ENCODE assay signal across 9 mouse cellular contexts in genomic region chr3:108423844-108424801, GRCm38 (mm10). TPM values are rescaled to one million over a fixed set of nuclear protein-coding genes. Genes with fewer than 3 reads are reported as not detected.
DNase-seq lines count a peak whose midpoint lies in the region; ATAC-seq and TF ChIP-seq lines count a peak whose summit lies in the region.
"Had no signal": no experiment of that assay in that cellular context is flagged by ENCODE, and none has a peak within 500 bp of the region (broad histone marks: within the 10 kb centered on the region; RNA-seq: fewer than 3 reads in every experiment).

No protein-coding gene starts in this region.

- H3K36me3 ChIP-seq in intestine, postnatal 0 days (ENCODE audit: control insufficient read depth, insufficient read depth) = peaks cover 35% of the 10 kb centered on the region
- peaks cover 42% of the 10 kb centered on the region for H3K36me3 ChIP-seq in liver, embryonic 15.5 days (replicated peaks)
- peaks cover 41% of the 10 kb centered on the region for H3K36me3 ChIP-seq in neural tube, embryonic 15.5 days

- H3K4me2 ChIP-seq in intestine, postnatal 0 days (replicated peaks; ENCODE audit: low read depth) = no peak overlapping the region; the same call in 1 of the 2 replicates
- H3K4me2 ChIP-seq in liver, embryonic 15.5 days = no peak overlapping the region
- H3K4me2 ChIP-seq in neural tube, embryonic 15.5 days = peak overlapping the region; percentile 52

- peaks cover 6% of the 10 kb centered on the region; the same call in 1 of the 2 replicates for H3K4me1 ChIP-seq in cerebellum, adult 2 months (ENCODE audit: control insufficient read depth, insufficient read depth, low read length)
- no peaks in the 10 kb centered on the region for H3K4me1 ChIP-seq in intestine, postnatal 0 days (replicated peaks; ENCODE audit: control insufficient read depth, insufficient read depth, low read length)
- H3K4me1 ChIP-seq in liver, embryonic 15.5 days (replicated peaks) = peaks cover 8% of the 10 kb centered on the region; the same call in 1 of the 2 replicates
- peaks cover 34% of the 10 kb centered on the region for H3K4me1 ChIP-seq in neural tube, embryonic 15.5 days

- no peaks in the 10 kb centered on the region for H3K27me3 ChIP-seq in cerebellum, adult 2 months (ENCODE audit: control insufficient read depth, insufficient read depth, low read length)
- no peaks in the 10 kb centered on the region for H3K27me3 ChIP-seq in intestine, postnatal 0 days (replicated peaks; ENCODE audit: control insufficient read depth, insufficient read depth, low read length)
- H3K27me3 ChIP-seq in liver, embryonic 15.5 days = no peaks in the 10 kb centered on the region
- H3K27me3 ChIP-seq in neural tube, embryonic 15.5 days (replicated peaks) = no peaks in the 10 kb centered on the region

- peak overlapping the region; percentile 54 for H3K4me3 ChIP-seq in cerebellum, adult 2 months (replicated peaks; ENCODE audit: insufficient read depth, low read depth, low read length)
- H3K4me3 ChIP-seq in intestine, postnatal 0 days (ENCODE audit: low read depth, low read length) = no peak overlapping the region
- H3K4me3 ChIP-seq in liver, embryonic 15.5 days (replicated peaks) = no peak overlapping the region
- H3K4me3 ChIP-seq in neural tube, embryonic 15.5 days (replicated peaks) = peak overlapping the region; percentile 24; the same call in 1 of the 2 replicates

- DNase-seq in left cerebral cortex, adult 11 months (ENCODE audit: low spot score) = peak; percentile 62
- DNase-seq in left cerebral cortex, postnatal 36 days (ENCODE audit: low spot score in 2 of 2) = no peak
- peak; percentile 68 to 78 for DNase-seq in cerebellum, adult 2 months
- DNase-seq in spleen, postnatal 10 days (ENCODE audit: low spot score in 2 of 2) = no peak

- 11% methylated on average over 11 of the region's 11 CpGs for WGBS in cerebellum, adult 2 months
- WGBS in intestine, postnatal 0 days = 26% methylated on average over 11 of the region's 11 CpGs
- 26% methylated on average over 11 of the region's 11 CpGs for WGBS in liver, embryonic 15.5 days (ENCODE audit: insufficient replicate concordance)
- 16% methylated on average over 11 of the region's 11 CpGs for WGBS in neural tube, embryonic 15.5 days

- intact Hi-C loops in left cerebral cortex, postnatal 36 days (cut with DNase I) = no loop called here

- no peak for TF ChIP-seq POLR2A in cerebellum, adult 2 months (IDR thresholded peaks at IDR 0.05; ENCODE audit: borderline replicate concordance, insufficient read depth, low read length)

- no peak overlapping the region for H3K9ac ChIP-seq in intestine, postnatal 0 days (ENCODE audit: low read depth, low read length)
- no peak overlapping the region for H3K9ac ChIP-seq in liver, embryonic 15.5 days
- peak overlapping the region; percentile 38; the same call in 1 of the 2 replicates for H3K9ac ChIP-seq in neural tube, embryonic 15.5 days (replicated peaks)

- ATAC-seq in granulocyte monocyte progenitor cell, adult 5-6 weeks (replicated peaks; ENCODE audit: poor library complexity, severe bottlenecking) = peak; percentile 49
- peak; percentile 35; the same call in 1 of the 2 replicates for ATAC-seq in intestine, postnatal 0 days
- ATAC-seq in liver, embryonic 15.5 days (ENCODE audit: insufficient read depth) = 0 out of 2 replicates have a peak, but pooled peaks have one; percentile 7
- ATAC-seq in neural tube, embryonic 15.5 days (ENCODE audit: low FRiP score) = peak; percentile 83

- H3K27ac ChIP-seq in cerebellum, adult 2 months (ENCODE audit: insufficient read depth, low read length) = no peak overlapping the region
- H3K27ac ChIP-seq in intestine, postnatal 0 days (ENCODE audit: low read depth, low read length) = no peak overlapping the region
- no peak overlapping the region for H3K27ac ChIP-seq in liver, embryonic 15.5 days (replicated peaks)
- H3K27ac ChIP-seq in neural tube, embryonic 15.5 days (replicated peaks) = peak overlapping the region; percentile 60

- no peaks in the 10 kb centered on the region for H3K9me3 ChIP-seq in intestine, postnatal 0 days (ENCODE audit: control insufficient read depth)
- H3K9me3 ChIP-seq in liver, embryonic 15.5 days (replicated peaks) = no peaks in the 10 kb centered on the region
- H3K9me3 ChIP-seq in neural tube, embryonic 15.5 days (replicated peaks) = no peaks in the 10 kb centered on the region

- no peak for TF ChIP-seq CTCF in cerebellum, adult 2 months (IDR thresholded peaks at IDR 0.05; ENCODE audit: borderline replicate concordance, insufficient read depth, low read depth, low read length)
- no peak for TF ChIP-seq CTCF in intestine, postnatal 0 days (IDR thresholded peaks at IDR 0.05; ENCODE audit: low read depth)

RNA-seq across cellular contexts. Expression of gene Celsr2, which starts 8.8 kb away (rescaled TPM):
- 100 to 1,000 TPM; 168 to 174 TPM for total RNA-seq in left cerebral cortex, postnatal 36 days (2021)
- 57.4 and 58.2 TPM in 2 replicates for polyA plus RNA-seq in cerebellum, adult 2 months (2012; rRNA removed)
- total RNA-seq in granulocyte monocyte progenitor cell, adult 5-6 weeks (2014; fragmentation: Nextera tagmentation) = 0.58 and 2.5 TPM in 2 replicates
- total RNA-seq in granulocyte monocyte progenitor cell, adult 5-6 weeks (2017) = 0.04 and 0.15 TPM in 2 replicates
- polyA plus RNA-seq in intestine, postnatal 0 days (2015; fragmentation: Nextera tagmentation; extraction: Ambion mirVana) = 0.50 and 1.4 TPM in 2 replicates
- 0.24 and 0.36 TPM in 2 replicates for polyA plus RNA-seq in liver, embryonic 15.5 days (2015; fragmentation: Nextera tagmentation; extraction: Ambion mirVana)
- 34.4 and 35.0 TPM in 2 replicates for polyA plus RNA-seq in neural tube, embryonic 15.5 days (2015; fragmentation: Nextera tagmentation; extraction: Ambion mirVana)

RNA-seq across cellular contexts. Expression of gene Sars, which starts 20.9 kb away (rescaled TPM):
- total RNA-seq in left cerebral cortex, postnatal 36 days (2021) = 100 to 1,000 TPM; 202 to 231 TPM
- polyA plus RNA-seq in cerebellum, adult 2 months (2012; rRNA removed) = 214 and 228 TPM in 2 replicates
- 30.9 and 36.2 TPM in 2 replicates for total RNA-seq in granulocyte monocyte progenitor cell, adult 5-6 weeks (2014; fragmentation: Nextera tagmentation)
- 196 and 259 TPM in 2 replicates for total RNA-seq in granulocyte monocyte progenitor cell, adult 5-6 weeks (2017)
- polyA plus RNA-seq in intestine, postnatal 0 days (2015; fragmentation: Nextera tagmentation; extraction: Ambion mirVana) = 99.5 and 106 TPM in 2 replicates
- 72.2 and 79.6 TPM in 2 replicates for polyA plus RNA-seq in liver, embryonic 15.5 days (2015; fragmentation: Nextera tagmentation; extraction: Ambion mirVana)
- 206 and 219 TPM in 2 replicates for polyA plus RNA-seq in neural tube, embryonic 15.5 days (2015; fragmentation: Nextera tagmentation; extraction: Ambion mirVana)

RNA-seq across cellular contexts. Expression of gene Psrc1, which starts 40.5 kb away (rescaled TPM):
- total RNA-seq in left cerebral cortex, postnatal 36 days (2021) = 10 to 100 TPM; 12.9 to 18.3 TPM
- polyA plus RNA-seq in cerebellum, adult 2 months (2012; rRNA removed) = 0.21 and 0.28 TPM in 2 replicates
- total RNA-seq in granulocyte monocyte progenitor cell, adult 5-6 weeks (2014; fragmentation: Nextera tagmentation) = 11.6 and 14.3 TPM in 2 replicates
- 12.9 and 16.2 TPM in 2 replicates for total RNA-seq in granulocyte monocyte progenitor cell, adult 5-6 weeks (2017)
- polyA plus RNA-seq in intestine, postnatal 0 days (2015; fragmentation: Nextera tagmentation; extraction: Ambion mirVana) = 3.3 and 5.3 TPM in 2 replicates
- polyA plus RNA-seq in liver, embryonic 15.5 days (2015; fragmentation: Nextera tagmentation; extraction: Ambion mirVana) = 11.9 and 13.6 TPM in 2 replicates
- polyA plus RNA-seq in neural tube, embryonic 15.5 days (2015; fragmentation: Nextera tagmentation; extraction: Ambion mirVana) = 5.5 and 12.4 TPM in 2 replicates

RNA-seq across cellular contexts. Expression of gene Mybphl, which starts 59.4 kb away (rescaled TPM):
- total RNA-seq in left cerebral cortex, postnatal 36 days (2021) = under 1 TPM in 1 of 2 experiments, not detected in 1; 0.25 TPM
- polyA plus RNA-seq in cerebellum, adult 2 months (2012; rRNA removed) = 0.16 TPM in 1 of 2 replicates, not detected in the other
- total RNA-seq in granulocyte monocyte progenitor cell, adult 5-6 weeks (2014; fragmentation: Nextera tagmentation) = not detected in 2 replicates
- total RNA-seq in granulocyte monocyte progenitor cell, adult 5-6 weeks (2017) = not detected in 2 replicates
- not detected in 2 replicates for polyA plus RNA-seq in intestine, postnatal 0 days (2015; fragmentation: Nextera tagmentation; extraction: Ambion mirVana)
- 0.47 and 0.56 TPM in 2 replicates for polyA plus RNA-seq in liver, embryonic 15.5 days (2015; fragmentation: Nextera tagmentation; extraction: Ambion mirVana)
- 0.15 and 0.19 TPM in 2 replicates for polyA plus RNA-seq in neural tube, embryonic 15.5 days (2015; fragmentation: Nextera tagmentation; extraction: Ambion mirVana)
- total RNA-seq: adrenal gland, adult 18-20 months had no signal

Comparison
In these comparisons a context has a peak if more than half of its experiments do, and no peak if none do; other contexts are left out.
1. DNase-seq: peak in left cerebral cortex, adult 11 months (single experiment) and cerebellum, adult 2 months (2 of 2); none in left cerebral cortex, postnatal 36 days (0 of 2) and spleen, postnatal 10 days (0 of 2).
2. H3K4me3 ChIP-seq: peak in cerebellum, adult 2 months (single experiment) and neural tube, embryonic 15.5 days (single experiment); none in intestine, postnatal 0 days (single experiment) and liver, embryonic 15.5 days (single experiment).
3. ATAC-seq: peak in every context shown above with its lines; median percentile 83 in neural tube, embryonic 15.5 days; 49 in granulocyte monocyte progenitor cell, adult 5-6 weeks; 35 in intestine, postnatal 0 days; 7 in liver, embryonic 15.5 days.
4. RNA of gene Celsr2, which starts 8.8 kb away (polyA plus RNA-seq): 57.4 to 58.2 TPM in cerebellum, adult 2 months and 34.4 to 35.0 TPM in neural tube, embryonic 15.5 days; 0.50 to 1.4 TPM in intestine, postnatal 0 days and 0.24 to 0.36 TPM in liver, embryonic 15.5 days; every median in the first group is over 10 times any median in the second.